Mouse (Mus musculus): ENCODE data around the gene Ppip5k2.
A peak's percentile ranks its signal among the peaks of the same experiment; 100 is the strongest.
"Not testable (repeated sequence)": the region's sequence is repeated elsewhere in the genome, so short reads cannot be mapped to it uniquely, and the experiment has no call there.

The Ppip5k2 gene

DNA sequence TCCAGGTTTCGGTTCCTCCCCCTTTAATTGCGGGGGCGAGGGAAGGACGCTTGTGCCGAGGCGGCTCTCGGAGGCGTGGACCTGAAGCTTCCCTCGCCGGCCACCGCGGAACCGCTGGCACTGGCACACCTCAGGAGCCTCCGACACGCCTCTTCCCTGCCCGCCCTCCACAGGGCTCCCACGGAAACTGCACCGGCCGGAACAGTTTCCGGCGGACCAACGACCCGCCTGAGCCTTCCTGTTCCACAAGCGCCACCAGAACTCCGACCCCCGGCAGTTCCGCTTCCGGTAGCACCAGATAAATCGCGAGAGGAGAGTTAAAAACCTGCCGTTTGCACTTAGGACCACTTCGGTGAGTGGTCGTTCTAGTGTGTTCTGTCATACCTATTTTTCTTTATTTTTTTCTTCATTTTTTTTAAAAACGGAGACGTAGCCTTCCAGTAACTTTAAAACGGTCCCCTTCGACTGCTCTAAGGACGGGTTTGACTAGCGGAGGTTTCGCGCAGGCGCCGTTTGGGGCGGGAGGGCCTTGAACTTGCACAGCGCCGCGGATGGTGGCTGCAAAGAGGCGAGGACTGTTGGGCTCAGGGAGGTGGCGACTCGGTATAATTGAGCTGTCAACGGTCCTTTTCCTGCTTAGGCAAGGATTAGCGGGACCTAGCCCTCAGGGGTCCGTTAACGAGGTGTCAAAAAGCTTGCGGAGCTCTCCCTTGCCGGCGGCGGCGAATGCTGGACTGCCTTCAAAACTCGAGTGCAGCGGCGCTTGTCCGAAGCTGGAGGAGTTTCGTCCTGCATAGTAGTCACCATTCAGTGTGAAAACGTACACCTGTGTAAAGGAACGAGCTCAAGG lies at the start of gene Ppip5k2, which contains the start of gene Gin1:
Gene Ppip5k2, minus strand, starts transcription at position 508 of the 850 bp plus-strand sequence.
Gene Gin1, plus strand, starts transcription at position 269 of the 850 bp plus-strand sequence.
- DNase-seq (ENCODE audit: low spot score), result peak; percentile 96

DNA sequence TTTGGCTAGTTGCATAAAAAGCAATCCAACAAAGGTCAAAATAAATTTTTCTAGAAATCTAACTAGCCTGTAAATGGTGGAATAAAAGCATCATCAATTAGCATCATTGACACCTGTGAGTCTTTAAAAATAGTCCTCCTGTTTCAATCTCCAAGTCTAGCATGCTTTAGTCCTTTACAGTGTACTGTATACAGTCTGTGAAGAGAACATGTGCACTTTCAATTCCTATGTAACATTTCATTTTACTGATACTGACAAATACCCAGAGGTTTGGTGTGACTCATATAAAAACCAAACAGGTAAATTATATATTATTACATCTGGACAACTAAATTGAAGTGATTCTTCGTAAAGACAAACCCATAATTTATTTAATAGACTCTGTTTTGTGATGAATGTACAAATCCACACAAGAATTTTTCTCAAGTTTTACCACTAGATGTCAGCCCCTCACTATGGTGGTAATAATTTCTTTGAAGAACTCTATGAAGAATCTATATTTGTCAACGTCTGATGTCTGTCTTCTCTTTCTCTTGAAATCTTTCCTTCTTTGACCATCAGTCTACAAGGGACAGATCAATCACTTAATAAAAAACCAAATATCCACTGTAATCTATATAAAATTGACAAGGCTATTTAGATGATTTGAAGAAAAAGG lies 39.2 kb upstream of the Ppip5k2 start:
- no peak for DNase-seq (ENCODE audit: low spot score)

DNA sequence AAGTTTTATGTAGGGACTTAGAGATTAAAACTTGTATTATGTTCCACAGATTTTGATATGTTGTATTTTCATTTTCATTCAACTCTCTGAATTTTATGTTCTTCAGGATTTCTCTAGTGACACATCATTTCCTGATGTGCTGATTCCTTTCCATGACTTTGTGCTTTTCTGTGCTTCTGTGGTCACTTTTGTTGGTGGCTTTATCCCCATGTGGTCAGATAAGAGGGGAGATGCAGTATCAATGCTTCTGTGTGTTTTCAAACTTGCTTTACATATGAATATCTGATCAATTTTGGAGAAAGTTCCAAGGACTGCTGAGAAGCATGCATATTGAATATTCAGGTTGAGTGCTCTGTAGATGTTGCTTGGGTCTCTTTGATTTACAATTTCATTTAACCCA lies 34.3 kb upstream of the Ppip5k2 start:
- DNase-seq (ENCODE audit: low spot score), result no peak

DNA sequence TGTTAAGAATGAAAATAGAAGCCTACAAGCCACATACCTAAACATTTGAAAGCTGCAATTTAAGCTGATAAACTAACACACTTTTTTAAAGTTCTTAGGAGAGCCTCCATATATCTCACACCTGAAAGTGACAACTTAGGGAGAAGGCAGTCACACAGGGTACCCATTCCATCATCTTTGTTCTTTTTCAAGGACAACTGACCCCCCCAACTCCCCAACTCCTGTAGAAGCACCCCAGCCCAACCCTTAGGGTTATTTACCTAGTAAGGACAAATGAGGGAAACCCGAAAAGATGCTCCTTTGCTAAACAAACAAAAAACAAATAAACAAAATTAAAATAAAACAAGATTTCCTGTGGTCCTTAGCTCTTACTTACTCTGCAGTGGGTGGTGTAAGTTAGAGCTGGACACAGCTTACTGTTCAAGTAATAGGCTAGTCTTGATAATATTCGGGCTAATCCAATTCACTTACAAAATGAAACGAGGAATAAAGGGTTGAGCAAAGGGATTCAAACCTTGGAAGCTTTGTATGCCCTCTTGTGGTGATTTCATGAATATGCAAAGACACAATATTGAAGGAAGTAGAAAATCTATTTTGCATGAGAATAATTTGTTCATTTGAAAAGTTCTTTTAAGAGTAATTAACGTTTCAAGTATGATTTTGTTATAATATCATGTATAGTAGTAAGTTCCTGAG lies 32.1 kb upstream of the Ppip5k2 start:
- peak; percentile 22 for DNase-seq (ENCODE audit: low spot score)

DNA sequence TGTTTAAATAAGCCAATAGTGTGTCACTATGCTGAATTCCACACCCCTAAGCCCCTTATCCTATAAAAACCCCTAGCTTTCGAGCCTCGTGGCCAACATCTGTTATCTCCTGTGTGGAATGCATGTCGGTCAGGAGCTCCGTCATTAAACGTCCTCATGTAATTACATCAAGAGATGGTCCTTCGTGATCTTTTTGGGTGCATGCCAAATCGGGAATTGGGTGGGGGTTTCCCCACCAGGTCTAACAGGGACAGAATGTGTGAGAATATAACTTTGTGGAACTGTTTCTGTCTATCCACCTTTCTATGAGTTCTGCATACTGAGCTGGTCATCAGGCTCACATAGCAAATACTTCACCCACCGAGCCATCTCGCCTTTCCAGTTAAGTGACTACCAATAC lies 25.7 kb upstream of the Ppip5k2 start:
- DNase-seq (ENCODE audit: low spot score), result no peak

DNA sequence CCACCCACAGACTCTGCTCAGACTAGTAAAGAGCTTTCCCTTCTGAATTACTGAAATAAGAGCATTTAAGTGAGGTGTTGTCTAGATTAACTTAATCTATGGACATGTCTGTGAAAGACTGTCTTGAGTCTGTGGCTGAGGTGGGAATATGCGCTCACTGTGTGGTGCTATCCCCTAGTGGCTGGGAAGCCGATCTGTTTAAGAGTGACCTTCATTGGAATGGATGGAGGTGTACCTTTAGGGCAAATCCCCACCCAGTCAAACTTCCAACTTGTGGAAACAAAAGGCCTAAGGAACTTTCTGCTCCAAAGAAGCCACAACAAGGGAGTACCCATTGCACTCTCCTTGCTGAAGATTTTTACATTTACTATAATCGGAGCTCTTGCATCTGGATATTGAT lies 23.9 kb upstream of the Ppip5k2 start:
- no peak for DNase-seq (ENCODE audit: low spot score)

DNA sequence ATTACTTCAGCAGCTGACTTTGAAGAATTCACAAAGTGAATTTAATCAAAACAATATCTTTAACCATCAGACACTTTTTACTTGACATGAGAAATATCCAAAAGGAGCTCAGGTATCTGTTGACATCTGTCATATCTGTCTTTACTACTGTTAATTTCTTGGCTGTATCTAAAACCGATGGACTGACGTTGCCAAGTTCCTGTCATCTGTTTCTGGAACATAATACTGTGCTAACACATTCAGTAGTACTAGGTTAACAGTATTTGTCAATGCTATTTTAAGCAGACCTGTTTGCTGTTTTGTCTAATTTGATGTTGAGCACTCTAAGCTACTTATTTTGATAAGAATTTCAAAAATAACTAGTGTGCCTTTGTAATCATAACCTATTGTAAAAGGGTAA lies 18.3 kb upstream of the Ppip5k2 start:
- DNase-seq (ENCODE audit: low spot score), result no peak

DNA sequence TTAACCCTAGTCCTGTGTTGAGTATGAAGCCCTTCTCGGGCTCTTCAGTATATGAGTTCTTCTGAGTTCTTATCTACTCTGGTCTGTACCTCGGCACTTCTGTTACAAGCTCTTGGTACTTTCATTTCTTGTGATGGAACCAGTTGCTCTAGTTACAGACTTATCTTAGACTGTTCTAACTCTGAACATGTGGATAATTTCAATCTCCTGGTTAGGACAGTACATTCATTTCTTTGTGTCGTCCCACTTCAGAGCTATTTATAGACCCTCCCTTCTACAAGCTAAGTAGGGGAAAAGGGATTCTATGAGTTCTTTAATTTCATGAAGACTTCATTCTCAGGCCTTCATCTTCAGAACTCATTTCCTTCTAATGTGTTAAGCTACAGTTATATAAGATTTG lies 17.5 kb upstream of the Ppip5k2 start:
- no peak for DNase-seq (ENCODE audit: low spot score)

DNA sequence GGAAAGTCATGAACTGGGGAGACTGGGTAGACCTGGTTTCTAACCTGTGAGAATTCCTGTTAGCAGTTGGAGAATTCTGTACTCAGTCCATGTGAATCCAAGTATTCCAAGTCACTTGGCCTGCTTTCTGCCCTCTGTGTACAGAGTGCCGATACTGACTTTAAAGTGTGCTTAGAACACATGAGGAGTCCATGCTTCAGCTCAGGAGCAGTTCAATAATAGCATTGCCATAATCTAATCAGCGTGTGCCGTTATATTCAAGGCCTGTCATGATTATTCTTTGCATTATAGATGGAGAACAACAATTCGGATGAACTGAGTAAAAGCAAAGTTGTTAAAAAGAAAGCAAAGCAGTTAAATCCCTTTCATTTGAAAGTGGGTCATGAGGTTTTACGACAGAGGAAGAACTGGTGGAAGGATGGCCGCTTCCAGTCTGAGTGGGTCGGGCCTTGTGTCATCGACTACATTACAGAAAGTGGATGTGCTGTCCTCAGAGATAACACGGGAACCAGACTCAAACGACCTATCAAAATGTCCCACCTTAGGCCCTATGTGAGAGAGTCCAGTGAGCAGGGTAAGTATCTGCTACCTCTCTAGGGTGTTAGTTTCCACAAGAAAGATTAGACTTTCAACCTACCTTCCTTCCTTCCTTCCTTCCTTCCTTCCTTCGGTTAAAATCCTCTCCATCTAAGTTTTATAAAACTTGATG lies 15.6 kb upstream of the Ppip5k2 start:
- peak; percentile 42 for DNase-seq (ENCODE audit: low spot score)

DNA sequence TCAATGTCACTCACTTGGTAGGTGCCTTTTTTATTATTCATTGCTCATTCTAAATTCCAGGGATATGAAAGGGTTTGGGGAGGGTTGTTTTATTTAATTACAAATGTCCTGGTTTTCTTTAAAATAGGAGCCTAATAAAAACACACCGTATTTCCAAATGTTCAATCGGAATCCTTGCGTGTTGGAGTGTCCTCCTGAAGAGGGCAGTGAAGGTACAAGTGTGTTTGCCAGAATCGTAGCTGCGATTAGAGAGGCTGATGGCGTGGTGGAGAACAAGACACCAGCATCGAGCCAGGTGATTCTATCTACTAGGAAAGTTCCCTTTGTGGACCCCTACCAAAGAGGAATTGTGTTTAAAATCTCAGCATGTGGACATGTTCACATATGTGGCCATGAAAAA lies 14.7 kb upstream of the Ppip5k2 start:
- no peak for DNase-seq (ENCODE audit: low spot score)

DNA sequence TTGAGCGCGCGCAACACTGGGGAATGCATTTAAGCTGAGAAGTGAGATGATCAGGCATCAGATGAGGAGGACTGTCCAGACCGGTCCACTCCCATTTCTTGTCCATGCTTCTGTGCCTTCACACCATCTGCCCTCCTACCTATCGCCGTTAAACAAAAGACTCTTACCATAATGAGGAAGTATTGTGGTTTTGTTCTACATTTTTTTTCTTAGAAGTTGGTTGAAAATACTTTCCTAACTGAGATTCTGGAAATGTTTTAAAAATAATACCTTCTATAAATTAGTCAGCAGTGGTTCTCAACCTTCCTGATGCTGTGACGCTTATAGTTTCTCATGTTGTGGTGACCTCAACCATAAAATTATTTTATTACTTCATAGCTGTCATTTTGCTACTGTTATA lies 11.5 kb upstream of the Ppip5k2 start:
- DNase-seq (ENCODE audit: low spot score), result no peak

DNA sequence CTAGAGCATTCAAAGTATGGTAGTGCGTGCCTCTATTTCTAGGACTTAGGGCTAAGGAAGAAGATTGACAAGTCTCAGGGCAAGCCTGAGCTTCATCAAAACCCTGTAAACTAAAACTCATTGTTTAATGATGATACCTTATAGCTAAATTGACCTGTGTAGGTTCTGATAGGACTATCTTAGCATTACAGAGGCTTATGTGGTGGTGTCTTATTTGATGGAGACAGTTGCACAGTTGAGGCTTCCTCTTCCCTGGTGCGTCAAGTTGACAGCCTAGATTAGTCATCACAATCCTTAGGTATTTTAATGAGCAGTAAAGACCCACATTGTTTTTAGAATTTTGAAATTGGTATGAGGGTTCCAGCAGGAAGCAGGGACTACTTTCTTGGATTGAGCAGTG lies 3.8 kb upstream of the Ppip5k2 start:
- no peak for DNase-seq (ENCODE audit: low spot score)

DNA sequence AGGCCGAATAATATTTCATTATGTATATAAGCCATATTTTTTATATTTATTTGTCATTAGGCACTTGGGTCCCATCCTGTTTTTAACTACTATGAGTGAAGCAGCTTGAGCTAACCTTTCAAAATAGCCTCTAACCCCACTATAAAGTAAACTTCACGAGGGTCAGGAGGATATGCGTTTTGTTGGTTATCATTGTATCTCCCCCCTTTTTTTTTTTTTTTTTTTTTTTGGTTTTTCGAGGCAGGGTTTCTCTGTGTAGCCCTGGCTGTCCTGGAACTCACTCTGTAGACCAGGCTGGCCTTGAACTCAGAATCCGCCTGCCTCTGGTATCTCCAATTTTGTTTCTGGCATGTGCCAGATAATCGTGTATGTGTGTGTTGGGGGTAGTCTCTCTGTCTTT lies 3.2 kb upstream of the Ppip5k2 start:
- DNase-seq (ENCODE audit: low spot score), result no peak

DNA sequence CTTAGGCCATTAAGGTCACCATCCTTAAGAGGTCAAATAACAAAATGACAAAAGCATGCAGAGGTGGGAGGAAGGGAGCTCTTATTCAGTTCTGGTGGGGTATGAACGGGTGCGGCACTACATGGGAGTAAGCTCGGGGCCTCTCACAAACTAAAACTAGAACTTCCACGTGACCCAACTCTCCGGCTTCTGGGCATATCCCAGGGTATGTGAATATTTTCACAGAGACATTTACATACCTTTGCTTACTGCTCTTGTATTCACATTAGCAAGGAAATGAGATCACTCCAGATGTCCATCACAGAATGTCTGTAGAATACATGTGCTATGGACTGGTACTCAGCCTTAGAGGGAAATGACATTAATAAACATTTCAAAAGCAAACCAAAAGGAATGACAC lies 1.5 kb upstream of the Ppip5k2 start:
- no peak for DNase-seq (ENCODE audit: low spot score)

DNA sequence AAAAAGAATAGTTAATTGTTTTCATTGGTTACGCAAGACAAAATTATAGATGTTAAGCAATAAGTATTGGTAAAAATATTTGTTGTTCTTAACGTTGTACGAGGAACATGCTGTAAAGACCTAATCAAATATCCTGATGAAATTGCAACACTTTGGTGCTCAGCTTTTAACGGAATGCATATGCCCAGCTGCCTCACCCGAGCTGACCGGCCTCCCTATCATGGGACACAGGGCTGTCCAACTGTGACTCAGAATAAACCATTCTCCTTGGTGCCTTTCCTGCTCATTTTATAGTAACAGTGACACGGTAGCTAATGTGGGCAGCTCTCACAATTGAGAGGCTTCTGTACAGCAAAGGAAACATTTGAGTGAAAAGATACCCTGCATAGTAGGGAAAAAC lies 907 bp upstream of the Ppip5k2 start:
- no peak for DNase-seq (ENCODE audit: low spot score)

DNA sequence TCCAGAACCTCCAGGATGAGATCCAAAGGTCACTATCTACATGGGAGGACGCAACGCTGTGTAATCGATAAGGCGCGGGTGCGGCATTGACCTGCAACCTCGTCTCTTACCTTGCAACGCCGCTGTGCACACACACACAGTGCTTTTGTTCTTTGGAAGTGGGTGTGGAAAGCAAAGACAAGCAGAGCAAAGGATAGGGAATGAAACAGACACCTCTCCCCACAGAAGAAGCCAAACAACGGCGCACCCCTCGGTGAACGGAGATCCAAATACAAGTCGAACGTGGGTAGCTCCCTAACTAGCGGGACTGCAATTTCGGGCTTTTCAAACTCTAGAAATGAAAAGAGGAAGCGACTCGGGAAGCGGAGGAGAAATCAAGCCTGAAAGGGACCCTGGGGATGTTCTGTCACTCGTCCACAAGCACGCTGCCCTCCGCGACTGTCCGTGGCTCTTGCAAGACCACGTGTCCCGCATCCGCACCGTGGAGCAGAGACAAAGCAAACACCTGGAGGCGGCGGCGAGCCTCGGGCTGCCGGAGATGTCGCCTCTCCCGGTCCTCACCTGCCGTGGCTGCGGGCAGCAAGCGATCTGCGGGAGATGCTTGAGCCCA lies 812 bp downstream of the Ppip5k2 start:
- no peak for DNase-seq (ENCODE audit: low spot score)

DNA sequence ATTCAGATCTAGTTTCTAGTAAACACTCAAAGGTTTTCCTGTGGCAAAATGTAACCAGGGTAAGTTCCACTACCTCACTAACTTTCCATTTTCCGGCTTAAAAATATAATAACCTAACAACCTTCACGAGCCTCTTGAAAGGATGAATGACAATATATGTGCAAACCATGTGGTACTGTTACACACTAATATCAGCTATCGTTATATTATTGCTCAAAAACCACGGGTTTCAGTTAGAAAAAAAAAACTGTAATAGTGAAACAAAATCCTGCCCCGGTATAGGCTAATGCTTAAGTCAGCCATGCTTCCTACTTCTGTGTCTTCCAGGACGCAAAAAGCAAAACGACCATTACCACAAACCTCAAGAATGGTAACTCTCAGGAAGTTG lies 1.3 kb downstream of the Ppip5k2 start:
- DNase-seq (ENCODE audit: low spot score), result no peak

DNA sequence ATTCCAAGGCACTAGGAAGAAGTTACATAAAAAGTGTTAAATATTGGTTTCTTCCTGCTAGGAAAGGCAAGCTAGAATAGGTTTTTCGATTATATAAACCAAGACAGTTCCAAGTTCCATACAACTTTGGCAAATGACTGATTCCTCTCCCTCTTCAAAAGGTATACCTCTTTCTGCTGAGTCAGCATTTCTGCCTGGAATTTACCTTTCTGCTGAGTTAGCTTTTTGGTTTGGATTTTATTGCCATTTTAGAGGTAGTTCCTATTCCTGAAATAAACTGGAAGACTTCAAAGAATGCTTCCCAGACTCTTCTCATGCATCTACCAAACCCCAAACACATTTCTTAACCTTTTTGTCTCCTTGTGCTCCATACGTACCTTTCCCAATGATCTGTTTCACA lies 2.1 kb downstream of the Ppip5k2 start:
- DNase-seq (ENCODE audit: low spot score), result no peak

DNA sequence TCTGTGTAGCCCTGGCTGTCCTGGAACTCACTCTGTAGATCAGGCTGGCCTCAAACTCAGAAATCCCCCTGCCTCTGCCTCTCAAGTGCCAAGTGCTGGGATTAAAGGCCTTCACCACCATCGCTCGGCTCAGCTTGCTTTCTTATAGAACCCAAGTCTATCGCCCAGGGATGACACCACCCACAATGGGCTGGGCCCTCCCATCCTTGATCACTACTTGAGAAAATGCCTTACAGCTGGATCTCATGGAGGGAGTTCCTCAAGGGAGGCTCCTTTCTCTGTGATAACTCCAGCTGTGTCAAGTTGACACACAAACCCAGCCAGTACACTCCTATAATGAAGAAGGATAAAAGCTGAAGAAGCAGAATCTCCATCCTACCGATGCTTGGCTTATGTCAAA lies 4.5 kb downstream of the Ppip5k2 start:
- DNase-seq (ENCODE audit: low spot score), result not testable (repeated sequence)

DNA sequence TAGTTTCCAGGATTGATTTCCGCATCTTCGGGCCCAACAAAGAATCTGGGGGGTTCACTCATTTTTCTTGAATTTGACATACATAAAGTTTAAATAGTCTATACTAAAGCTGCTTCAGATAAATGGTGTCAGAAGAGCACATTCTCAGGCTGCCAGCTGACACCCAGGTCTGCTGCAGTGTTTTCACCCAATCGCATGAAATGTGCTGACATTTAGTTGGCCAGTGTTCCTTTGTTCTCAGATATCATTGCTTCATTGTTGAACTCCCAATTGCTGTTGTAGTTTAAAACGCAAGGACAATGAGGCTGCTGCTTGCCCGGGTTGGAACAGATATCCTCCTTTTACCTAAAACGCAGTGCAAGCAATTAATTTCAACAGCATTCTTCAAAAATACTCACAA lies 8.7 kb downstream of the Ppip5k2 start:
- DNase-seq (ENCODE audit: low spot score), result no peak

DNA sequence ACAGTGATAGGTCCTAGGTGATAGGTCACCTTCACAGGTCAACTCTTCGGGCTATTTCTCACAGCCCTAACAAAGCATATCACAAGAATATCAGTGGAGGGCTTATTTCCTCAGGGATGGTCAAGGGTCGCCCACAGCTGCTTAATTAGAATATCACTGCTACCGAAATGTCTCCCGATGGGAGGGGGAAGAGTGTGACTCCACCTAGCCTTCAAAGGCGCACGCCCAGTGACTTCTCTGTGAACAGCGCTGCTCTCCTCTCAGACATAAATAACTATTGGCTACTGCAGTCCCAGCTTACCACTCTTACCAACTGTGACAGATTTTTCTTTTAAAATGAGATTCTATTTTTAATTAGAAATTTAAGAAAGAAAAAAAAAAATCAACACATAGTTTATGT lies 9.6 kb downstream of the Ppip5k2 start:
- no peak for DNase-seq (ENCODE audit: low spot score)

DNA sequence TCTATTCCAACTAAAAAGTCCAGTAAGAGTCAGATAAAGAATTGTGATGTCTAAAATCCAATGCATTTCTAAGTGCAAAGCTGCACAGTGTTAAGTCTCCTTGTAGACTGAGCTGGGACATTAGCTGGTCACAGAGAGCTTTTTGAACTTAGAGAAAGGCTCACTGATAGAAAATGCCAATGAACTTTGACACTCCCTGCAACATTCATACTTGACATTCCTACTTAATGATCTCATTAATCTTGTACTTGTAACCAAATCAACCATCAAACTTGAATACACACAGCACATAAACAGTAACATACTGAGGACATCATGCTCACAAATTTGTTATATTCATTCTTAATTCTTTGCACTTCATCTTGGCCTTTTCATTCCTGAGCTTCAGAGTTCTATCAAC lies 10.4 kb downstream of the Ppip5k2 start:
- no peak for DNase-seq (ENCODE audit: low spot score)

Measured in c-Kit-positive CD71-positive TER-119-positive erythroid progenitor cells, embryonic 14.5 days (primary cell).